Mouse (Mus musculus) urinary bladder, adult 2 months (tissue): ENCODE data around the gene Chpf. TPM values are rescaled to one million over a fixed set of nuclear protein-coding genes. Genes with fewer than 3 reads are reported as not detected.

Source experiments
- DNase-seq: peaks from one replicate; pipeline ENCODE4 v3.0.0; 2022; ENCODE audit warnings: low spot score
- polyA plus RNA-seq: library from polyadenylated mRNA; depleted of rRNA; stranded (reverse); fragments of >200 nt; gene quantifications from 2 replicates; pipeline ENCODE4 v1.2.3, GENCODE M21; 2012

The Chpf gene
- polyA plus RNA-seq, 1 experiment, result 65.0 TPM

GRCm38 (mm10) chr1:75499441-75499840 lies 20.3 kb upstream of the Chpf start:
- no peak for DNase-seq

GRCm38 (mm10) chr1:75498897-75499296 lies 19.8 kb upstream of the Chpf start:
- DNase-seq, result no peak

GRCm38 (mm10) chr1:75494878-75495548 lies 15.9 kb upstream of the Chpf start:
- DNase-seq, result no peak

- no peak for DNase-seq
Observed at GRCm38 (mm10) chr1:75492579-75493170, 13.6 kb upstream of the Chpf start.

- no peak for DNase-seq
Observed at GRCm38 (mm10) chr1:75490785-75491551, 11.9 kb upstream of the Chpf start.

GRCm38 (mm10) chr1:75487405-75488161 lies 8.5 kb upstream of the Chpf start:
- DNase-seq, result peak; percentile 56

GRCm38 (mm10) chr1:75487040-75487404 lies 7.9 kb upstream of the Chpf start:
- DNase-seq, result no peak

GRCm38 (mm10) chr1:75486561-75486960 lies 7.5 kb upstream of the Chpf start:
- no peak for DNase-seq

GRCm38 (mm10) chr1:75480735-75481134 lies 1.6 kb upstream of the Chpf start:
- no peak for DNase-seq

- no peak for DNase-seq
Observed at GRCm38 (mm10) chr1:75480036-75480435, 929 bp upstream of the Chpf start.

- no peak for DNase-seq
Observed at GRCm38 (mm10) chr1:75479635-75479989, 505 bp upstream of the Chpf start.

- no peak for DNase-seq
Observed at GRCm38 (mm10) chr1:75478497-75478896, 610 bp downstream of the Chpf start.

GRCm38 (mm10) chr1:75477966-75478290 lies 1.2 kb downstream of the Chpf start:
- no peak for DNase-seq

- DNase-seq, result peak; percentile 74
Observed at GRCm38 (mm10) chr1:75477264-75477965, 1.7 kb downstream of the Chpf start.

- DNase-seq, result no peak
Observed at GRCm38 (mm10) chr1:75476441-75476840, 2.7 kb downstream of the Chpf start.

- no peak for DNase-seq
Observed at GRCm38 (mm10) chr1:75469287-75469825, 9.8 kb downstream of the Chpf start.

- peak; percentile 60 for DNase-seq
Observed at GRCm38 (mm10) chr1:75467215-75467927, 11.7 kb downstream of the Chpf start.

GRCm38 (mm10) chr1:75463652-75464204 lies 15.4 kb downstream of the Chpf start:
- DNase-seq, result no peak

- DNase-seq, result no peak
Observed at GRCm38 (mm10) chr1:75462636-75463035, 16.5 kb downstream of the Chpf start.

- DNase-seq, result no peak
Observed at GRCm38 (mm10) chr1:75460297-75460696, 18.8 kb downstream of the Chpf start.
